Mouse (Mus musculus): ENCODE measurements around the gene Chuk. TPM values are rescaled to one million over a fixed set of nuclear protein-coding genes. Genes with fewer than 3 reads are reported as not detected.
"Not testable (repeated sequence)": the region's sequence is repeated elsewhere in the genome, so short reads cannot be mapped to it uniquely, and the experiment has no call there.

Gene Chuk
- polyA plus RNA-seq, 1 experiment from 2014 or later, result 32.8 TPM

GRCm38 (mm10) chr19:44132917-44133316 is 25.6 kb upstream of the Chuk start:
- H3K4me1 ChIP-seq (ENCODE audit: insufficient read depth, low read depth, low read length), result no peaks in the 10 kb centered on the region
- no peaks in the 10 kb centered on the region for H3K27me3 ChIP-seq (replicated peaks; ENCODE audit: insufficient read depth, low read length)
- no peaks in the 10 kb centered on the region for H3K36me3 ChIP-seq (ENCODE audit: insufficient read depth, low read length)
- DNase-seq (ENCODE audit: low spot score) (no peak), ATAC-seq (no peak)
- TF ChIP-seq EP300 (IDR thresholded peaks at IDR 0.05) (no peak), CTCF (IDR thresholded peaks at IDR 0.05) (no peak)
- no peaks in the 10 kb centered on the region for H3K9me3 ChIP-seq (ENCODE audit: low read length)
- H3K27ac ChIP-seq (ENCODE audit: low read length), result no peak overlapping the region
- H3K4me3 ChIP-seq (ENCODE audit: low read depth, low read length), result no peak overlapping the region
- no peak overlapping the region for H3K9ac ChIP-seq (replicated peaks; ENCODE audit: low read depth)
- 81% methylated on average over 5 of the region's 5 CpGs for WGBS
- H3K4me2 ChIP-seq (replicated peaks; ENCODE audit: low read depth, low read length), result no peak overlapping the region

DNA sequence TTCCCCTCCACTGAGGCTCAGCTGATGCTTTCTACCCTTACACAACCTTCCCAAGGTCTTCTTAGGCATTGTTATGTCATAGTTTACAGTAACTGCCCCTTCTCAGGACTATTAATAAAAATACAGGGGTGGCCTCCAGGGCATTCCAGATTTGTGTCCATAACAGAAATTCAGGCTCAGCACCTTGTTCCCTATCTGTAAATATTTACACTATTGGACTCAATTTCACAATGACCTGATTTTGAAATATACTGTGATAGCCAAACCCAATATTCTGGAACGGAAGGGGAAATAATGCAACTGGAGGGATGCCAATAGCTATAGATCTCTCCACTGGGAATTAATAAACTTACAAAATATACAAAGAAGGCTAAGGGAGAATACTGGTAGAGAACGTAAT is 21.3 kb upstream of the Chuk start:
- 50% methylated on average over 2 of the region's 2 CpGs for WGBS
- Histone ChIP-seq H3K4me3 (ENCODE audit: low read depth, low read length) (no peak overlapping the region), H3K9me3 (ENCODE audit: low read length) (no peaks in the 10 kb centered on the region), H3K9ac (replicated peaks; ENCODE audit: low read depth) (no peak overlapping the region), H3K27ac (ENCODE audit: low read length) (no peak overlapping the region), H3K4me2 (replicated peaks; ENCODE audit: low read depth, low read length) (no peak overlapping the region), H3K4me1 (ENCODE audit: insufficient read depth, low read depth, low read length) (no peaks in the 10 kb centered on the region), H3K27me3 (replicated peaks; ENCODE audit: insufficient read depth, low read length) (no peaks in the 10 kb centered on the region), H3K36me3 (ENCODE audit: insufficient read depth, low read length) (peaks cover 25% of the 10 kb centered on the region)
- no peak for ATAC-seq
- DNase-seq (ENCODE audit: low spot score), result no peak
- no peak for TF ChIP-seq EP300 (IDR thresholded peaks at IDR 0.05)
- no peak for TF ChIP-seq CTCF (IDR thresholded peaks at IDR 0.05)

DNA sequence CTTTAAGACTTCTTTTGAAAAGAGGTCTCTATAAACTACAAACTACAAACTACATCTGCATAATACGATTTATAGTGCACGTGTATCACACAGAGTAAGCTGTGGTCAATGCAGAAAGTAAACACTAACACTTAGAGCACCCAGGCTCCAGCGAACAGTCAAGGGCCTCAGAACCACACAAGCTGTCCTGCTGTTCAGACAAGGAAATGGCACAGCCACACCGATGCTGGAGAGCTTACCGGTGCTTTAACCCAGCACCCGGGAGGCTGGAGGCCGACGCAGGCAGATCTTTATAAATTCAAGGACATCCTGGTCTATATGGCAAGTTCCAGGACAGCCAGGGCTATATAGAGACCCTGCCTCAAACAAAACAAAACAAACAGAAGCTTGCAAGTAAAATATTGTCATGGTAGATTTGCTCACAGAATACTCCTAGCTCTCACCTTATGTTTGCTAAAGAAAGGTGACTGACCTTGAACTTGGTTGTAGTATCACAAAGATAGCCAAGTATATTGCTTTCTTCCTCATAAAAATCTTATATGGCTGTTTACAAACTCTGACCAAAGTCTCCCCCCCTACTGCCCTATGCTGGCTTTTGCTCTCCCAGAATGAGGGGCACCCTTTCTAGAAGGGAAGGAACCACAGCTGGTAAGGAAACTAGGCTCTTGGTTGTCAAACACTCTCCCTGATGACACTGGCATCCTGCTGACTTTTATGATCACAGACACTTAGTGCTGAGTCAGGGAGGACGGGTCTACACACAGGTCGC is 20.6 kb upstream of the Chuk start:
- 91% methylated on average over 10 of the region's 10 CpGs for WGBS
- peaks cover 32% of the 10 kb centered on the region for H3K36me3 ChIP-seq (ENCODE audit: insufficient read depth, low read length)
- H3K9me3 ChIP-seq (ENCODE audit: low read length), result no peaks in the 10 kb centered on the region
- no peaks in the 10 kb centered on the region for H3K27me3 ChIP-seq (replicated peaks; ENCODE audit: insufficient read depth, low read length)
- TF ChIP-seq CTCF (IDR thresholded peaks at IDR 0.05) (no peak), EP300 (IDR thresholded peaks at IDR 0.05) (no peak)
- no peak for ATAC-seq
- no peak overlapping the region for H3K9ac ChIP-seq (replicated peaks; ENCODE audit: low read depth)
- no peak overlapping the region for H3K4me3 ChIP-seq (ENCODE audit: low read depth, low read length)
- no peak overlapping the region for H3K4me2 ChIP-seq (replicated peaks; ENCODE audit: low read depth, low read length)
- H3K4me1 ChIP-seq (ENCODE audit: insufficient read depth, low read depth, low read length), result no peaks in the 10 kb centered on the region
- no peak overlapping the region for H3K27ac ChIP-seq (ENCODE audit: low read length)
- no peak for DNase-seq (ENCODE audit: low spot score)

GRCm38 (mm10) chr19:44121137-44121536 is 13.9 kb upstream of the Chuk start:
- 91% methylated on average over 7 of the region's 7 CpGs for WGBS
- H3K36me3 ChIP-seq (ENCODE audit: insufficient read depth, low read length), result peaks cover 56% of the 10 kb centered on the region
- no peak for DNase-seq (ENCODE audit: low spot score)

DNA sequence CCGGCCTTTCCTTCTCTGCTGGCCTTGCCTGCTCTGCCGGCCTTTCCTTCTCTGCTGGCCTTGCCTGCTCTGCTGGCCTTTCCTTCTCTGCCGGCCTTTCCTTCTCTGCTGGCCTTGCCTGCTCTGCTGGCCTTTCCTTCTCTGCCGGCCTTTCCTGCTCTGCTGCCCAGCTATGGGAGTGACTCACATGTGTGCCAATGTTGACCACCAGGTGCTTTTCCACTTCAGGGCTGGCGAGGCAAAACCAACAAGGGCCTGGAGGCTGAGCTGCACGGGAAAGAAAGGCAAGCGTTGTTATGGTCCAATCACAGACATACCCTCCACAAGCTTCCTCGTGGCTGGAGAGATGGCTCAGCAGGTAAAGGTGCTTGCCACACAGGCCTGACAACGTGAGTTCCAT is 13.4 kb upstream of the Chuk start:
- not testable (repeated sequence) for H3K4me2 ChIP-seq (replicated peaks; ENCODE audit: low read depth, low read length); DNase-seq (ENCODE audit: low spot score); H3K9ac ChIP-seq (replicated peaks; ENCODE audit: low read depth); H3K4me3 ChIP-seq (ENCODE audit: low read depth, low read length); H3K9me3 ChIP-seq (ENCODE audit: low read length); H3K4me1 ChIP-seq (ENCODE audit: insufficient read depth, low read depth, low read length); ATAC-seq; H3K27ac ChIP-seq (ENCODE audit: low read length); H3K27me3 ChIP-seq (replicated peaks; ENCODE audit: insufficient read depth, low read length)
- peaks cover 55% of the 10 kb centered on the region for H3K36me3 ChIP-seq (ENCODE audit: insufficient read depth, low read length)
- WGBS, result 87% methylated on average over 7 of the region's 9 CpGs

More at GRCm38 (mm10) chr19:44121137-44121536, 13.9 kb upstream of the Chuk start:
- Histone ChIP-seq H3K9ac (replicated peaks; ENCODE audit: low read depth) (no peak overlapping the region), H3K27ac (ENCODE audit: low read length) (no peak overlapping the region), H3K9me3 (ENCODE audit: low read length) (no peaks in the 10 kb centered on the region), H3K27me3 (replicated peaks; ENCODE audit: insufficient read depth, low read length) (no peaks in the 10 kb centered on the region), H3K4me2 (replicated peaks; ENCODE audit: low read depth, low read length) (no peak overlapping the region), H3K4me3 (ENCODE audit: low read depth, low read length) (no peak overlapping the region), H3K4me1 (ENCODE audit: insufficient read depth, low read depth, low read length) (no peaks in the 10 kb centered on the region)
- ATAC-seq, result no peak
- TF ChIP-seq CTCF (IDR thresholded peaks at IDR 0.05), result no peak
- TF ChIP-seq EP300 (IDR thresholded peaks at IDR 0.05), result no peak

GRCm38 (mm10) chr19:44117793-44118192 is 10.5 kb upstream of the Chuk start:
- H3K4me2 ChIP-seq (replicated peaks; ENCODE audit: low read depth, low read length), result no peak overlapping the region
- ATAC-seq, result no peak
- DNase-seq (ENCODE audit: low spot score), result no peak
- no peak overlapping the region for H3K9ac ChIP-seq (replicated peaks; ENCODE audit: low read depth)
- H3K27me3 ChIP-seq (replicated peaks; ENCODE audit: insufficient read depth, low read length), result no peaks in the 10 kb centered on the region
- H3K4me1 ChIP-seq (ENCODE audit: insufficient read depth, low read depth, low read length), result no peaks in the 10 kb centered on the region
- H3K4me3 ChIP-seq (ENCODE audit: low read depth, low read length), result no peak overlapping the region
- TF ChIP-seq CTCF (IDR thresholded peaks at IDR 0.05) (no peak), EP300 (IDR thresholded peaks at IDR 0.05) (no peak)
- no peak overlapping the region for H3K27ac ChIP-seq (ENCODE audit: low read length)
- H3K9me3 ChIP-seq (ENCODE audit: low read length), result no peaks in the 10 kb centered on the region
- peaks cover 34% of the 10 kb centered on the region for H3K36me3 ChIP-seq (ENCODE audit: insufficient read depth, low read length)
